Mouse (Mus musculus) stomach, embryonic 14.5 days (tissue): ENCODE data around the gene Gpr150. TPM values are rescaled to one million over a fixed set of nuclear protein-coding genes. Genes with fewer than 3 reads are reported as not detected.
A peak's percentile ranks its signal among the peaks of the same experiment; 100 is the strongest.

Experiments
- ATAC-seq: fragments of 200-750 bp; cut with Nextera tagmentation; 2 replicates; pipeline ENCODE4 v1.8.0; 2017; ENCODE audit warnings: low read depth, moderate TSS enrichment; ENCODE audit not compliant: insufficient number of reproducible peaks, insufficient read depth, low FRiP score
- H3K27ac ChIP-seq: fragments of 300-500 bp; sonication (generic); 2 replicates; pipeline ENCODE4 v1.5.1; 2014; ENCODE audit warnings: mild to moderate bottlenecking, low read length, moderate library complexity, mixed read lengths
- H3K27me3 ChIP-seq: fragments of 300-500 bp; sonication (generic); 2 replicates; pipeline ENCODE4 v1.6.1; 2014; ENCODE audit warnings: low read length, control low read depth, mixed read lengths; ENCODE audit not compliant: control insufficient read depth, insufficient read depth
- H3K36me3 ChIP-seq: fragments of 300-500 bp; sonication (generic); 2 replicates; pipeline ENCODE4 v1.6.1; 2014; ENCODE audit warnings: mild to moderate bottlenecking, control low read depth, low read length, moderate library complexity, mixed read lengths; ENCODE audit not compliant: control insufficient read depth, insufficient read depth
- H3K4me1 ChIP-seq: fragments of 300-500 bp; sonication (generic); 2 replicates; pipeline ENCODE4 v1.6.1; 2014; ENCODE audit warnings: low read length, control low read depth, mixed read lengths; ENCODE audit not compliant: control insufficient read depth, insufficient read depth
- H3K4me2 ChIP-seq: fragments of 300-500 bp; sonication (generic); replicated peaks from 2 replicates; pipeline ENCODE4 v1.6.1; 2014; ENCODE audit warnings: low read depth, low read length, control low read depth
- H3K4me3 ChIP-seq: fragments of 300-500 bp; sonication (generic); 2 replicates; pipeline ENCODE4 v1.5.1; 2014; ENCODE audit warnings: low read depth, low read length, control low read depth
- H3K9ac ChIP-seq: fragments of 300-500 bp; sonication (generic); replicated peaks from 2 replicates; pipeline ENCODE4 v1.6.1; 2014; ENCODE audit warnings: low read depth, mild to moderate bottlenecking, control low read depth, low read length, moderate library complexity, mixed read lengths
- H3K9me3 ChIP-seq: fragments of 300-500 bp; sonication (generic); 2 replicates; pipeline ENCODE4 v1.6.1; 2016; ENCODE audit warnings: low read depth, low read length, control low read depth; ENCODE audit not compliant: control insufficient read depth
- WGBS: fragments of 180-500 bp; shearing (Covaris S2); extraction: QIAGEN DNeasy Blood & Tissue Kit; methylation state at CpG from one replicate; pipeline ENCODE4 v1.1.7; 2014; 5-methylcytosine and 5-hydroxymethylcytosine counted together
- polyA plus RNA-seq: library from polyadenylated mRNA; unstranded; fragments of >200 nt; fragmentation: Nextera tagmentation; extraction: Ambion mirVana; gene quantifications from 2 replicates; pipeline ENCODE4 v1.2.1, GENCODE M21; 2014

Gene Gpr150
- 0.12 TPM in 1 of 2 replicates, not detected in the other for polyA plus RNA-seq

GRCm38 (mm10) chr13:76056896-76057266 lies at the start of gene Gpr150:
Gpr150 (minus strand) TSS chr13:76056996.
- Histone ChIP-seq H3K27me3 (peaks cover 21% of the 10 kb centered on the region), H3K4me3 (peak within 1 kb of the TSS; percentile 44), H3K9ac (no peak within 1 kb of the TSS; the same call in 1 of the 2 replicates), H3K4me1 (0 out of 2 replicates have a peak, but pooled peaks cover 6% of the 10 kb centered on the region), H3K9me3 (no peaks in the 10 kb centered on the region; the same call in 1 of the 2 replicates), H3K27ac (no peak within 1 kb of the TSS), H3K4me2 (peak within 1 kb of the TSS; percentile 93), H3K36me3 (no peaks in the 10 kb centered on the region)
- WGBS: 13% methylated on average over 10 of the region's 10 CpGs
- ATAC-seq: peak; percentile 5; the same call in 1 of the 2 replicates

DNA sequence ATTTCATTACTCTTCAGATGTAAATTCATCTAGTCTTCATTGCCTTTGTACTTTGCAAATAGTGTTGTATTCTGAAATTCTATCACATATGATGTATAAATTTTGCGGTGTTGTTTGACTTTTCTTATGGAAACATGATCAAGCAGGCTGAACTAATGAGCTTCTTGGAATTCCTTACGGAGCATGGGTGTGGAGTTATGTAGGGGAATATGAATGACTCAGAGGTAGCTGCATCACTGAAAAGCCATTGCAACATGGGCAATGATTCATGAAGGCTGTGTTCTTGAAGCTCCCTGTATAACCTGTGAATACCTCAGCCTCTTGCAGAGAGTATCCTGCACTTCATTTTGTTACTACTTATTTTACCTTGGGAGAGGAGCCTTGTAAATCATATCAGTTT lies 45.2 kb upstream of the Gpr150 start:
- H3K36me3 ChIP-seq: peaks cover 6% of the 10 kb centered on the region; the same call in 1 of the 2 replicates
- no peak overlapping the region for H3K27ac ChIP-seq
- no peak overlapping the region for H3K4me3 ChIP-seq
- ATAC-seq: no peak
- H3K27me3 ChIP-seq: no peaks in the 10 kb centered on the region
- H3K9me3 ChIP-seq: no peaks in the 10 kb centered on the region
- 0 out of 2 replicates have a peak, but pooled peaks cover 3% of the 10 kb centered on the region for H3K4me1 ChIP-seq
- H3K9ac ChIP-seq: no peak overlapping the region
- 93% methylated on average over 2 of the region's 2 CpGs for WGBS
- H3K4me2 ChIP-seq: no peak overlapping the region

DNA sequence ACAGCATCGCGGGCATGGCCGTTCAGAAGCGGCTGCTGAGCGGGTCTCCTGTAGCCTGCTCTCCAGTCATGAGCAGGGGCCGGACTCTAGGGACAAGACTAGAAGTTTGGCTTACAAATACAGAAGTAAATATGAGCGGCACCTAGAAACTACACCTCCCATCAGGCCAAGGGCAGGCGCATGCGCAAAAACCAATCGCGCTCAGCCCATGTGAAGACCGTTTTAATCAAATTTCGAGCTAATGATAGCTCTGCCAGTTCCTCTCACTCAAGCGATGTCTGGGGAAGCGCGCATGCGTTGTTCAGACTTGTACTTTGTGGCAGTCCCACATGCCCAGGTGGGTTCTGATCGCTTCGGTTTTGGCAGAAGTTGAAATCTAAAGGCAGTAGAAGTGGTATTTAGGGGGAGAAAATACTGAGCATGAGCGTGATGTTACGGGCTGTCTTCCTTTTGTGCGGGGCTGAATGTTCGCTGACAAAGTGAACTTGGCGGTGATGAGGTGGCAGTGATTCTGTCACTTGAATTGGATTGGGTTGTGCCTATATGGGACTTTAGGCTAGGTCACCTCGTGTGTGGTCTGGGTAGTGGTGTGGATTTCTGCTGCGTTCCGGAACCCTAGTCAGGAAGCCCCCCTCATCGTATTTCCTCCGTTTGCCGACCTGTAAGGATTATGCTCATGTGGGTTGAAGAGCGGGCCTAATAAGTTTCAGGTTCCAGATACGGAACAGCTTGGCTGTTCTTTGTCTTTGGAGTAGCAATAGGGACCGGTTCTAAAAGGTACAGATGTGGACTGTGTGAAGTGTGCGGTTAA lies 41.9 kb upstream of the Gpr150 start, which contains the start of the genes Arsk and Ttc37:
Gene Arsk (minus strand): TSS at position 168 of the 811 bp plus-strand sequence.
Gene Ttc37 (plus strand): TSS at position 242 of the 811 bp plus-strand sequence.
- H3K9me3 ChIP-seq: no peaks in the 10 kb centered on the region
- H3K4me3 ChIP-seq: peak within 1 kb of the TSS; percentile 48
- H3K27ac ChIP-seq: peak within 1 kb of the TSS; percentile 55; the same call in 1 of the 2 replicates
- H3K9ac ChIP-seq: peak within 1 kb of the TSS; percentile 57
- H3K4me2 ChIP-seq: peak within 1 kb of the TSS; percentile 49
- under 1% methylated on average over 34 of the region's 34 CpGs for WGBS
- H3K36me3 ChIP-seq: no peaks in the 10 kb centered on the region
- 0 out of 2 replicates have a peak, but pooled peaks cover 3% of the 10 kb centered on the region for H3K4me1 ChIP-seq
- peak; percentile 95 for ATAC-seq
- no peaks in the 10 kb centered on the region for H3K27me3 ChIP-seq

- peak overlapping the region; percentile 48 for H3K4me3 ChIP-seq
- no peaks in the 10 kb centered on the region for H3K27me3 ChIP-seq
- peak overlapping the region; percentile 55; the same call in 1 of the 2 replicates for H3K27ac ChIP-seq
- peak overlapping the region; percentile 49 for H3K4me2 ChIP-seq
- H3K4me1 ChIP-seq: 0 out of 2 replicates have a peak, but pooled peaks cover 3% of the 10 kb centered on the region
- no peaks in the 10 kb centered on the region for H3K36me3 ChIP-seq
- no peaks in the 10 kb centered on the region for H3K9me3 ChIP-seq
- ATAC-seq: peak; percentile 79
- H3K9ac ChIP-seq: peak overlapping the region; percentile 57
- 4% methylated on average over 16 of the region's 16 CpGs for WGBS
These were observed 41.3 kb upstream of the Gpr150 start for GRCm38 (mm10) chr13:76098116-76098492.

GRCm38 (mm10) chr13:76074323-76074722 lies 17.5 kb upstream of the Gpr150 start:
- H3K4me3 ChIP-seq: no peak overlapping the region
- H3K9me3 ChIP-seq: no peaks in the 10 kb centered on the region
- no peaks in the 10 kb centered on the region for H3K27me3 ChIP-seq
- no peaks in the 10 kb centered on the region for H3K4me1 ChIP-seq
- ATAC-seq: no peak
- H3K36me3 ChIP-seq: no peaks in the 10 kb centered on the region; the same call in 1 of the 2 replicates
- WGBS: 81% methylated on average over 1 of the region's 1 CpGs
- no peak overlapping the region for H3K9ac ChIP-seq
- H3K4me2 ChIP-seq: no peak overlapping the region
- no peak overlapping the region for H3K27ac ChIP-seq

GRCm38 (mm10) chr13:76064363-76064945 lies 7.7 kb upstream of the Gpr150 start:
- H3K27me3 ChIP-seq: no peaks in the 10 kb centered on the region
- 0 out of 2 replicates have a peak, but pooled peaks cover 3% of the 10 kb centered on the region for H3K36me3 ChIP-seq
- H3K9me3 ChIP-seq: no peaks in the 10 kb centered on the region
- no peak overlapping the region for H3K9ac ChIP-seq
- no peaks in the 10 kb centered on the region for H3K4me1 ChIP-seq
- no peak overlapping the region for H3K4me3 ChIP-seq
- no peak overlapping the region for H3K27ac ChIP-seq
- no peak overlapping the region for H3K4me2 ChIP-seq
- no peak for ATAC-seq
- 83% methylated on average over 13 of the region's 13 CpGs for WGBS

- H3K27me3 ChIP-seq: no peaks in the 10 kb centered on the region
- H3K27ac ChIP-seq: no peak overlapping the region
- no peaks in the 10 kb centered on the region for H3K4me1 ChIP-seq
- ATAC-seq: no peak
- WGBS: 90% methylated on average over 4 of the region's 4 CpGs
- no peak overlapping the region for H3K9ac ChIP-seq
- 0 out of 2 replicates have a peak, but pooled peaks cover 3% of the 10 kb centered on the region for H3K36me3 ChIP-seq
- H3K4me2 ChIP-seq: no peak overlapping the region
- H3K9me3 ChIP-seq: no peaks in the 10 kb centered on the region
- H3K4me3 ChIP-seq: no peak overlapping the region
These were observed 6.8 kb upstream of the Gpr150 start for GRCm38 (mm10) chr13:76063548-76063947.

- no peak overlapping the region for H3K27ac ChIP-seq
- H3K36me3 ChIP-seq: 0 out of 2 replicates have a peak, but pooled peaks cover 3% of the 10 kb centered on the region
- no peaks in the 10 kb centered on the region for H3K27me3 ChIP-seq
- no peak overlapping the region for H3K9ac ChIP-seq
- H3K4me2 ChIP-seq: no peak overlapping the region
- H3K4me3 ChIP-seq: no peak overlapping the region
- no peaks in the 10 kb centered on the region for H3K9me3 ChIP-seq
- no peaks in the 10 kb centered on the region for H3K4me1 ChIP-seq
- no peak for ATAC-seq
- WGBS: 96% methylated on average over 3 of the region's 3 CpGs
These were observed 5.8 kb upstream of the Gpr150 start for GRCm38 (mm10) chr13:76062569-76062968.
